Mouse (Mus musculus) lung, embryonic 15.5 days (tissue): ENCODE results near the gene Rgcc. TPM values are rescaled to one million over a fixed set of nuclear protein-coding genes. Genes with fewer than 3 reads are reported as not detected.

ENCODE experiments used
- ATAC-seq: fragments of 200-750 bp; cut with Nextera tagmentation; 2 replicates; pipeline ENCODE4 v1.8.0; 2017; ENCODE audit warnings: moderate number of reproducible peaks, borderline replicate concordance; ENCODE audit not compliant: low FRiP score, low TSS enrichment; ENCODE audit errors: extremely low read depth
- H3K27ac ChIP-seq: fragments of 300-500 bp; sonication (generic); 2 replicates; pipeline ENCODE4 v1.5.1; 2015; ENCODE audit warnings: moderate library complexity, mild to moderate bottlenecking, inconsistent platforms
- H3K27me3 ChIP-seq: fragments of 300-500 bp; sonication (generic); 2 replicates; pipeline ENCODE4 v1.6.1; 2015; ENCODE audit warnings: inconsistent platforms
- H3K36me3 ChIP-seq: fragments of 300-500 bp; sonication (generic); 2 replicates; pipeline ENCODE4 v1.6.1; 2015; ENCODE audit warnings: inconsistent platforms
- H3K4me1 ChIP-seq: fragments of 300-500 bp; sonication (generic); 2 replicates; pipeline ENCODE4 v1.6.1; 2015; ENCODE audit warnings: inconsistent platforms
- H3K4me2 ChIP-seq: fragments of 300-500 bp; sonication (generic); 2 replicates; pipeline ENCODE4 v1.6.1; 2015; ENCODE audit warnings: inconsistent platforms, mild to moderate bottlenecking, moderate library complexity
- H3K4me3 ChIP-seq: fragments of 300-500 bp; sonication (generic); 2 replicates; pipeline ENCODE4 v1.5.1; 2015; ENCODE audit warnings: mild to moderate bottlenecking, inconsistent platforms
- H3K9ac ChIP-seq: fragments of 300-500 bp; sonication (generic); 2 replicates; pipeline ENCODE4 v1.6.1; 2015; ENCODE audit warnings: inconsistent platforms
- H3K9me3 ChIP-seq: fragments of 300-500 bp; sonication (generic); 2 replicates; pipeline ENCODE4 v1.6.1; 2016; ENCODE audit warnings: inconsistent platforms
- WGBS: fragments of 180-500 bp; shearing (Covaris S2); methylation state at CpG from one replicate; pipeline ENCODE4 v1.1.7; 2015; 5-methylcytosine and 5-hydroxymethylcytosine counted together
- polyA plus RNA-seq: library from polyadenylated mRNA; unstranded; fragments of >200 nt; fragmentation: Nextera tagmentation; extraction: Ambion mirVana; gene quantifications from 2 replicates; pipeline ENCODE4 v1.2.1, GENCODE M21; 2015

Gene Rgcc
- polyA plus RNA-seq, 1 experiment from 2014 or later: 154 TPM

DNA sequence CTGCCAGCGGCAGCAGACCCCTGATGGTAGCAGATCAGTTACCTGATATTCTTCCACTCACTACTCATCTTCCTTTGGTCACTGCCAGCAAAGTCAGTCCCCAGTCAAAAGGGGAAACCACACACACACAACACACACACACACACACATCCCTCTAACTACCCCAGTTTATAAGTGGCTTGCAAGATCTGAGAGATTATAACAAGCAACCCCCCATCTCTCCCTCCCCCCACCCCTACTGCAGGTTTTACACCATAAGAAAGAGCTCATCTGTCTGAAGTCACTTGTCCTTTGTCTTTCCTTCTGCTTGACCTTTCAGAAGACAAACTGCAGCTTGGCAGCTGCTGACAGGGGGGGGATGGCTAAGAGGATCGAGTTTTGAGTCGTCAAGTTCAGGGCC is 26.0 kb downstream of the Rgcc start:
- Histone ChIP-seq H3K27me3 (no peaks in the 10 kb centered on the region), H3K36me3 (no peaks in the 10 kb centered on the region), H3K4me1 (peaks cover 25% of the 10 kb centered on the region; the same call in 1 of the 2 replicates), H3K4me3 (no peak overlapping the region), H3K9ac (no peak overlapping the region), H3K4me2 (no peak overlapping the region), H3K27ac (no peak overlapping the region), H3K9me3 (no peaks in the 10 kb centered on the region)
- ATAC-seq: no peak
- WGBS: 22% methylated on average over 3 of the region's 3 CpGs

DNA sequence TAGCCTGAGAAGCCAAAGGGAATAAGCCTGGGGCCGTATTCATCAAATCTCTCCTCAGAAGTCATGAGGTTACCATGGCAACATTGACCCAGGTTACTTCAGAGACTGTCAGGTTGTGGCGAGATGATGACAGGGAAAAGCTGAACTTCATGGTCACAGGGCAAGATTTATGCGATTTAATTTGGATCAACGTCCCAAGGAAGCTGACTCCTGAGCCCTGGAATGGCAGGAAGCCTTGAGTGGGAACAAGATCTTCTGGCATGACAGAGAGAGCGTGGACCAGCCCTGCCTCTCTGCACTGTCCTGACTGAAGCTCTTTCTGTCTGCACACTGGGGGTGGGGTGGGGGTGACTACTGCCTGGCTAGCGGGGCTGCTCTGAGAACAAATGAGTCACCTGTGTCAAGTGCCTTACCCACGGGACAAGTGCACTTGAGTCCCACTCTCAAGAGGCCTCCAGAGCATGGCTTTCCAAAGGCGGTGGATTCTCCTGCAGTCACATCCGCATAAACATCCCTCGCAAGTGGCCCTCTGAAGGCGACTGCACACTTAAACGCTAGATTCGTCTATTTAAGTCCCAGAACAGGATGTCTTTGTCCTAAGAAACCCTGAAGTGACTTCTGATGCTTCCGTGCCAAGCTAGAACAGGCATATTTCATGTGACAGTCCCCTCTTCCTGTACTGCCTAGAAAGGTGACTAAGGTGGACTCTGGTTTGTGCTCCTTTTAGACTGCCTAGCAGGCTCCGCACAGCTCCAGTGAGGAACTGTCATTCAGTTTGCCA is 27.6 kb downstream of the Rgcc start:
- no peak overlapping the region for H3K4me3 ChIP-seq
- no peak overlapping the region for H3K9ac ChIP-seq
- H3K4me2 ChIP-seq: peak overlapping the region; percentile 30; the same call in 1 of the 2 replicates
- peak overlapping the region; percentile 60 for H3K27ac ChIP-seq
- H3K4me1 ChIP-seq: peaks cover 25% of the 10 kb centered on the region
- H3K36me3 ChIP-seq: no peaks in the 10 kb centered on the region
- no peaks in the 10 kb centered on the region for H3K27me3 ChIP-seq
- peak; percentile 80 for ATAC-seq
- WGBS: 38% methylated on average over 15 of the region's 15 CpGs
- H3K9me3 ChIP-seq: no peaks in the 10 kb centered on the region

DNA sequence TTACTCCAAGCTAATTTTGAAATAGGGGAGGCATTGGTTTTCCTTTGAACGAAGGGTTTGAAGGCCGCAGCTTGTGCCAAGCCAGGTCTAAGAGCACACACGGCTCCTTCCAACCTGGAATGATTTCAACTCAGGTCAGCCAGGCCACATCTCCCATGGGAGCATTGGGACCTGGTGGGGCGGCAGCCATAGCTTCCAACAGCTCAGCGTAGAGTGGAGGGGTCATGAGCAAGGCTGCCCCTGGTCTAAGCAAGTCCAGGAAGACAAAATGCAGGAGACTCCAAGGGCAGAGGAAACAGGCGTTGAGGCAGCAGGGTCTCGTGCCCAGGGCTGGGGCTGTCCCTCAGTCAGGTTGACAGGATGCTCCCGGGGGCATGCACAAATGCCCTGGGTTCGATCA is 28.5 kb downstream of the Rgcc start:
- H3K36me3 ChIP-seq: no peaks in the 10 kb centered on the region
- ATAC-seq: no peak
- H3K27ac ChIP-seq: 0 out of 2 replicates have a peak overlapping the region, but pooled peaks have one; percentile 29
- 77% methylated on average over 9 of the region's 9 CpGs for WGBS
- H3K27me3 ChIP-seq: no peaks in the 10 kb centered on the region
- H3K4me2 ChIP-seq: no peak overlapping the region
- peaks cover 25% of the 10 kb centered on the region for H3K4me1 ChIP-seq
- H3K9me3 ChIP-seq: no peaks in the 10 kb centered on the region
- no peak overlapping the region for H3K9ac ChIP-seq
- H3K4me3 ChIP-seq: no peak overlapping the region

DNA sequence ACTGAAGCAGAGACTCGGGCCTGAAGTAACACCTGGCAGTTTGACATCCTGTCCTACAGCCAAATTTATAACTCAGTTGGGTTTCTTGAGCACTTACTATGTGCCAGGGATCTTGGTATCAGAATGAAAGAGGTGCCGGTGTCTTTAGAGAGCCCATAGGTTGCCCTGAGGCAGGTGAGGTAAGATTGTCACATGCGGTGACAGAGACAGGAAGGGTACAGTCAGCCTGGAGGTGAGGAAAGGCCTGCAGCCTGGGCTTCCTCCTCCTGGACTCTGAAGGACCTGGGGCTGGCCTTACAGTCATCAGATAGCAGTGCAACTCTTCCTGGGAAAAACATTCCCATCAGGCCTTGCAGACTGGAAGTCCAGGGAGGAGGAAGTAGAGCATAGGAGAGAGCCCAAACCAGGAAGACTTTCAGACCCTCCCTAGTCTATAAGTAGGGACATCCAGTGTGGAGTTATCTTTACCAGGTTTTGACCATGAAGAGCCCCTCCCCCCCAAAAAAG is 29.2 kb downstream of the Rgcc start:
- Histone ChIP-seq H3K9ac (no peak overlapping the region), H3K4me1 (peaks cover 25% of the 10 kb centered on the region), H3K4me2 (no peak overlapping the region), H3K27me3 (no peaks in the 10 kb centered on the region), H3K9me3 (no peaks in the 10 kb centered on the region), H3K36me3 (no peaks in the 10 kb centered on the region), H3K4me3 (no peak overlapping the region), H3K27ac (no peak overlapping the region)
- ATAC-seq: no peak
- 94% methylated on average over 3 of the region's 3 CpGs for WGBS

DNA sequence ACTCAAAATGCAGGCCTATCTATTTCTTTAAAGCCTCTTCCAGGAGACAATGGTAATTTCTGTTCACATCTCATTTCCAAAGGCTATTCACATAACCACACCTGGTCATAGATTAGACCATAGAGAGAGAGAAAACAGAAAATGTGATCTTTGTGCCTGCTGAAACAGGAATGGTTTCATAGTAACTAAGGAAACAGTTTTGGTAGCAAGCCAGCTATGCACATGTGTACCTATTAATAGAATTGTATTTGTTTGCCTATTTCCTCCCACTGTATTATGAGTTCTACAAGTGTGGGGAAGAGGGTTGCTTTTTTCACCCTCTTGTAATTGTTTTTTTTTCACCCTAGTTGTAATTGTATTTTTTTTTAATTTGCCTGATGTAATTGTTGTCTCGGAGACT is 31.9 kb downstream of the Rgcc start:
- Histone ChIP-seq H3K27me3 (no peaks in the 10 kb centered on the region), H3K4me2 (no peak overlapping the region), H3K9ac (no peak overlapping the region), H3K9me3 (no peaks in the 10 kb centered on the region), H3K4me1 (peaks cover 14% of the 10 kb centered on the region), H3K4me3 (no peak overlapping the region), H3K27ac (no peak overlapping the region), H3K36me3 (no peaks in the 10 kb centered on the region)
- ATAC-seq: no peak
- 80% methylated on average over 1 of the region's 1 CpGs for WGBS

DNA sequence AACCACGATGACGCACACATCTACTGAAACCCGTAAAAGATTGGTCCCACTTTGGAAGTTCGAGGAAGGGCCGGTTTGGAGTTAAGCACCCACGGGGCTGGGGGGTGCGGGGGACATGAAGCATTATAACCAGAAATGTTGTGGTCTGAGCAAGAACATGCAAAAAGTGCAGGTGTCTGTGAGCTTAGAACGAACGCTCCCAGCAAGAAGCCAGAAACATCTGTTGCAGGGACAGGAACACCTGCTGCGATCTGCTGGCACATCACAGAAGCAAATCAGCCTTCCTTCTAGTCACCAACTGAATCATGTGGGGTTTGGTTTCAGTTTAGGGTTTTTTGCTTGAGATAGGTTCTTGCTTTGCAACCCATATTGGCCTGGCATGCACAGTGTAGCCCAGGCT is 33.6 kb downstream of the Rgcc start:
- Histone ChIP-seq H3K36me3 (no peaks in the 10 kb centered on the region), H3K9me3 (no peaks in the 10 kb centered on the region), H3K4me3 (no peak overlapping the region), H3K4me1 (peaks cover 2% of the 10 kb centered on the region; the same call in 1 of the 2 replicates), H3K9ac (no peak overlapping the region), H3K27ac (no peak overlapping the region), H3K4me2 (no peak overlapping the region), H3K27me3 (no peaks in the 10 kb centered on the region)
- ATAC-seq: no peak
- WGBS: 89% methylated on average over 10 of the region's 10 CpGs

DNA sequence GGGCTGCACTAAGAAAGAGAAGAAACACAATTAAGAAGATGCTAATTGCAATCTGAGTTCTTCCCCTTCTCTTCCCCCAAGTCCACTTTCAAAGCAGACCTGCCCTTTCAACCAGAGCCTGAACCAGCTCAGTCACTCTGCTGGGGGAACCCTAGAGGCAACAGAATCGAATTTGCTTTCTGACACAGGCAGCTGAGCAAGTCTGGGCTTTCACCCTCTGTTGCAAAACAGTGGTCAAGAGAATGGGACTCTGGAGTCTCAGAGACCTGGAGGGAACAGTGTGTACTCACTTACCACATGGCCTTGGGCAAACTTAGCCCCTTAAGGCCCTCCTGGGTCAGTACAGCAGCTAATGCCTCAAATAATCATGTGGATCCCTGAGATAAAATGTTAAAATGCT is 34.1 kb downstream of the Rgcc start:
- H3K9ac ChIP-seq: no peak overlapping the region
- H3K27me3 ChIP-seq: no peaks in the 10 kb centered on the region
- H3K36me3 ChIP-seq: no peaks in the 10 kb centered on the region
- H3K4me2 ChIP-seq: no peak overlapping the region
- H3K27ac ChIP-seq: no peak overlapping the region
- H3K9me3 ChIP-seq: no peaks in the 10 kb centered on the region
- ATAC-seq: no peak
- 36% methylated on average over 1 of the region's 1 CpGs for WGBS
- H3K4me1 ChIP-seq: no peaks in the 10 kb centered on the region; the same call in 1 of the 2 replicates
- H3K4me3 ChIP-seq: no peak overlapping the region

DNA sequence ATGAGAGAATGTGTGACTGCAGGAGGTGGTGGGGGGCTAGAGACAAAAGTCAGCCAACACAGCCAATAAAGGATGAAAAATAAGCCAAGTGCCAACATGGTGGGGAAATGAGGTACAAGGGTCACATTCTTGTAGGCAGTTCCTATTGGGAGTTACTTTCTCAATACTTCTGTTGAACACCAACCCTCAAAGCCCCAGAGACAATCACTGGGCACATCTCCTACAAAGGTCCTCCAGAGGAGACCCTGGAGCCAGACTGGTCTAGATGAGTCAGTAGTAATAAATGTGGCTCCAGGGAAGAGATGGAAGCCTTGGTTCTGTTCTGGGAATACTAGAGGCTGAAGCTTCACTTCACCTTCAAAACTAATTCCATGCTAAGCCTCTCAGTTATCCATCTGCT is 35.0 kb downstream of the Rgcc start:
- Histone ChIP-seq H3K4me2 (no peak overlapping the region), H3K4me3 (no peak overlapping the region), H3K9me3 (no peaks in the 10 kb centered on the region), H3K27ac (no peak overlapping the region), H3K9ac (no peak overlapping the region), H3K36me3 (no peaks in the 10 kb centered on the region), H3K27me3 (no peaks in the 10 kb centered on the region), H3K4me1 (no peaks in the 10 kb centered on the region; the same call in 1 of the 2 replicates)
- ATAC-seq: no peak

DNA sequence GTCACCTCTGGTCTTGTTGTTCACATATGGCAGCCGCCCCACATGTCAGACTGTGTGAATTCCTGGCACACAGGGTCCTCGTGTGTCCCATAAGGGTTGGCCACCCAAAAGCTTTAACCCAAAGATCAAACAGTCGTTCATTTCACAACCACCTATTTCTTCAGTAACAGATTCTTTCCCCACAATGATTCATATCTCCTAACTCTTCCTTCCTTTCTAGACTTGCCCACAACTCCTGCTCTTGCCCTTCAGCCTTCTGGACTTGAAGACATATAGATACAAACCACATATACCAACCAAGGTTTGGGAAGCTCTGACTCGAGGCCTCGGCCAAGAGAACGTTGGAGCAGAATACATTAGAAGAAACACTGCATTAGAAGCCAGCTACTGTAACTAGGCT is 35.7 kb downstream of the Rgcc start:
- Histone ChIP-seq H3K4me3 (no peak overlapping the region), H3K9ac (no peak overlapping the region), H3K27ac (no peak overlapping the region), H3K36me3 (no peaks in the 10 kb centered on the region), H3K4me2 (no peak overlapping the region), H3K27me3 (no peaks in the 10 kb centered on the region), H3K4me1 (no peaks in the 10 kb centered on the region; the same call in 1 of the 2 replicates), H3K9me3 (no peaks in the 10 kb centered on the region)
- whole genome bisulfite sequencing: 79% methylated on average over 6 of the region's 6 CpGs
- ATAC-seq: no peak

DNA sequence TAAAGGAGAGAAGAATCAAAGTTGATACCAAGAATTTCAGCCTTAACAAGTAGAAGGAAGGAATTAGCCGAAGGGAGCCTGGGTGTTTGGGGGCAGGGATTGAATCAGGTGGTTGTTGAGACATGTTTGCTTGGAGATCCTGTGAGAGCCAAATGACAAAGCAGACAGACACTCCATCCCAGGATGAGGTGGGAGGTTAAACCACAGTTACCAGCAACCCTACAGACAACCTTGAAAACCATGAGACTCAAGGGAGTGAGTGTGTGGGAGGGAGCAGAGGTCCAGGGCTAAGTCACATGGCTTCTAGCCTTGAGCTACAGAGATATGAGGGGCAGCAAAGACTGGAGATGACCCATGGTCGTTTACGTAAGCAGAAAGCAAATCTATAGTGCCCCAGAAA is 38.1 kb downstream of the Rgcc start:
- H3K27me3 ChIP-seq: no peaks in the 10 kb centered on the region
- 0 out of 2 replicates have a peak, but pooled peaks cover 4% of the 10 kb centered on the region for H3K4me1 ChIP-seq
- H3K4me2 ChIP-seq: no peak overlapping the region
- no peak overlapping the region for H3K4me3 ChIP-seq
- WGBS: 68% methylated on average over 3 of the region's 3 CpGs
- H3K9ac ChIP-seq: no peak overlapping the region
- H3K9me3 ChIP-seq: no peaks in the 10 kb centered on the region
- H3K27ac ChIP-seq: no peak overlapping the region
- H3K36me3 ChIP-seq: no peaks in the 10 kb centered on the region
- ATAC-seq: no peak

DNA sequence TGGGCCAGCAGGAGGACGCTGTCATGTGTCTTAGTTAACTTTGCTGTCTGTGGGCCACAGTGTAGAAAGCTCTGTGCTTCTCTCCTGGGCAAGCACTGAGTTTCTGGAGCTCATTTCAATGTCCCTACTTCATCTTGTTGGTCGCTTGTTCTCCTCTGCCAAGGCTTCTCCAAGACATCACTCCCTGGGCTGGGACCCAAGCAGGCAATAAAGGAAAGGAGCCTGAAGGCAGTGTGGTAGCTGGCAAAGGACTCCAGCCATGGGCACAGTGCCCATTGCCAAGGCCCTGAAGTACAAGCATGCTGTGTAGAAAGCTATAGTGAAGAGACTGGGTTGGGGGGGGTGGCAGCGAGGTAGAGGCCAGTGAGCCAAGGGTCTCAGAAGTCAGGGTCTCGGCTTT is 38.8 kb downstream of the Rgcc start:
- no peak overlapping the region for H3K27ac ChIP-seq
- no peak overlapping the region for H3K4me2 ChIP-seq
- 79% methylated on average over 4 of the region's 4 CpGs for WGBS
- ATAC-seq: no peak
- no peaks in the 10 kb centered on the region for H3K36me3 ChIP-seq
- H3K9me3 ChIP-seq: no peaks in the 10 kb centered on the region
- no peak overlapping the region for H3K9ac ChIP-seq
- 0 out of 2 replicates have a peak, but pooled peaks cover 4% of the 10 kb centered on the region for H3K4me1 ChIP-seq
- H3K4me3 ChIP-seq: no peak overlapping the region
- H3K27me3 ChIP-seq: no peaks in the 10 kb centered on the region

DNA sequence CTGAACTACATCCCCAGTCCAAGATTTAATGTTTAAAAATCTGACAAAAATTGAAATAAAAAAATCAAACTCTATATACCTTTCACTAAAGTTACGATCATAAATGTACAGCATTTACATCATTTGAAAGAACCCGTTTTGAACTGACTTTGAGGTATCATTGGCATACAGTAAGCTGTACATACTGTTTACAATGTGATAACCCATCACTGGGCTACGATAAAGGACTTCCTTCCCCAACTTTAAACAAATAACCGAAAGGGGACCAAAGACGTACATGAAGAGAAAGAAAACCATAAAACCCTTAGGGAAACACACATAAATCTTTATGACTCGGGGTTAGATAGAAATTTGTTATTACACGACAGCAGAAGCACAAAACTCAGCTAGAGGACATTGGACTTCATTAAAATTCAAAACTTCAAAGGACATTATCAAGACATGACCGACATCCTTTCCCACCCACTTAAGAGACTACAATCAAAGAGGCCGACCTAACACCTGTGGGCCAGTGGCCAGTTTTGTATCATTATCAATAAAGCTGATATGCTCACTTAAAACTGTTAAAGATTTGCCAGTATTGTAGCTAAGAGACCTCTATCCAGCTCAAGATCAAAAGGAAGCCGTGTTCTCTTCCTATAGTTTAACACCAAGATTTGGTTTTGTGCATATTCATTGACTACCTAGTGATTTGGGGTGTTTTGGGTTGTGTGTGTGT is 42.2 kb downstream of the Rgcc start:
- ATAC-seq: no peak
- Histone ChIP-seq H3K4me3 (no peak overlapping the region), H3K9me3 (no peaks in the 10 kb centered on the region), H3K27me3 (no peaks in the 10 kb centered on the region), H3K27ac (no peak overlapping the region), H3K4me2 (no peak overlapping the region), H3K4me1 (0 out of 2 replicates have a peak, but pooled peaks cover 4% of the 10 kb centered on the region), H3K9ac (no peak overlapping the region), H3K36me3 (no peaks in the 10 kb centered on the region)
- 33% methylated on average over 10 of the region's 10 CpGs for WGBS
